Mouse (Mus musculus) myocyte (in vitro differentiated cells): ENCODE measurements around the gene Sele. TPM values are rescaled to one million over a fixed set of nuclear protein-coding genes. Genes with fewer than 3 reads are reported as not detected.

Experiments used
- H3K27me3 ChIP-seq: one replicate; pipeline ENCODE4 v1.6.1; 2011; ENCODE audit not compliant: control insufficient read depth, insufficient read depth, insufficient read length
- H3K36me3 ChIP-seq: one replicate; pipeline ENCODE4 v1.6.1; 2011; ENCODE audit not compliant: control insufficient read depth, insufficient read depth
- H3K4me2 ChIP-seq: one replicate; pipeline ENCODE4 v1.6.1; 2011; ENCODE audit warnings: low read depth, control low read depth
- H3K4me3 ChIP-seq: one replicate; pipeline ENCODE4 v1.5.1; 2011; ENCODE audit warnings: mild to moderate bottlenecking, control low read depth, moderate library complexity
- H3K79me2 ChIP-seq: one replicate; pipeline ENCODE4 v1.6.1; 2011; ENCODE audit not compliant: control insufficient read depth, insufficient read depth
- H3ac ChIP-seq: one replicate; pipeline ENCODE4 v1.6.1; 2011; ENCODE audit not compliant: control insufficient read depth, insufficient read length
- CEBPB ChIP-seq: IDR thresholded peaks from 2 replicates; pipeline ENCODE4 v1.6.1; 2011; ENCODE audit warnings: mild to moderate bottlenecking, moderate library complexity; ENCODE audit not compliant: poor library complexity, insufficient read depth, severe bottlenecking
- E2F4 ChIP-seq: IDR thresholded peaks from one replicate; pipeline ENCODE4 v1.6.1; 2011; ENCODE audit warnings: mild to moderate bottlenecking, control low read depth, moderate library complexity; ENCODE audit not compliant: insufficient read depth
- MAX ChIP-seq: IDR thresholded peaks from one replicate; pipeline ENCODE4 v1.6.1; 2011; ENCODE audit warnings: low read depth, mild to moderate bottlenecking, control low read depth
- MYOD1 ChIP-seq, 3 experiments: IDR thresholded peaks; one replicate each; pipeline ENCODE4 v1.6.1; 2011; ENCODE audit warnings: control low read depth in 2 of 3, low read depth in 2 of 3, mild to moderate bottlenecking in 2 of 3, moderate library complexity in 1 of 3; ENCODE audit not compliant: insufficient read length in 2 of 3, control insufficient read depth in 1 of 3
- MYOG ChIP-seq, 3 experiments: IDR thresholded peaks; one replicate each; pipeline ENCODE4 v1.6.1; 2011; ENCODE audit warnings: control low read depth in 2 of 3, low read depth in 2 of 3, mild to moderate bottlenecking in 2 of 3; ENCODE audit not compliant: insufficient read length in 2 of 3, control insufficient read depth in 1 of 3, insufficient read depth in 1 of 3
- POLR2A ChIP-seq: IDR thresholded peaks from one replicate; pipeline ENCODE4 v1.6.1; 2011; ENCODE audit warnings: low read depth, mild to moderate bottlenecking, control low read depth, moderate library complexity; ENCODE audit not compliant: insufficient read length
- POLR2AphosphoS2 ChIP-seq: IDR thresholded peaks from one replicate; pipeline ENCODE4 v1.6.1; 2011; ENCODE audit warnings: low read depth, control low read depth; ENCODE audit not compliant: insufficient read length
- REST ChIP-seq: IDR thresholded peaks from one replicate; pipeline ENCODE4 v1.6.1; 2011; ENCODE audit warnings: mild to moderate bottlenecking, control low read depth, moderate library complexity; ENCODE audit not compliant: insufficient read depth, insufficient read length
- SRF ChIP-seq: IDR thresholded peaks from one replicate; pipeline ENCODE4 v1.6.1; 2011; ENCODE audit warnings: low read depth; ENCODE audit not compliant: control insufficient read depth, insufficient read length
- TCF12 ChIP-seq: IDR thresholded peaks from one replicate; pipeline ENCODE4 v1.6.1; 2011; ENCODE audit warnings: mild to moderate bottlenecking, control low read depth; ENCODE audit not compliant: poor library complexity, insufficient read depth, severe bottlenecking
- TCF3 ChIP-seq: IDR thresholded peaks from one replicate; pipeline ENCODE4 v1.6.1; 2011; ENCODE audit warnings: low read depth, control low read depth; ENCODE audit not compliant: insufficient read length
- USF1 ChIP-seq: IDR thresholded peaks from one replicate; pipeline ENCODE4 v1.6.1; 2011; ENCODE audit warnings: low read depth, mild to moderate bottlenecking, control low read depth, moderate library complexity
- polyA plus RNA-seq: library from polyadenylated mRNA; unstranded; fragments of >200 nt; fragmentation: generic; extraction: Trizol; gene quantifications from one replicate; pipeline ENCODE4 v1.2.1, GENCODE M21; 2012; ENCODE audit warnings: missing spikeins

Gene Sele
- polyA plus RNA-seq, 1 experiment: not detected

- no peak overlapping the region for H3K4me2 ChIP-seq
- no peaks in the 10 kb centered on the region for H3K27me3 ChIP-seq
- TF ChIP-seq USF1 (no peak), POLR2A (no peak), E2F4 (no peak), POLR2AphosphoS2 (no peak), MYOD1 (IDR thresholded peaks at IDR 0.05; ENCODE audit: control insufficient read depth in 1 of 3, insufficient read length in 2 of 3, low read depth in 2 of 3) (no peak)
- H3ac ChIP-seq: no peak overlapping the region
- H3K36me3 ChIP-seq: no peaks in the 10 kb centered on the region
- no peaks in the 10 kb centered on the region for H3K79me2 ChIP-seq
- no peak overlapping the region for H3K4me3 ChIP-seq
Measured at GRCm38 (mm10) chr1:164027416-164027815, 20.6 kb upstream of the Sele start.

- H3K36me3 ChIP-seq: no peaks in the 10 kb centered on the region
- H3K27me3 ChIP-seq: no peaks in the 10 kb centered on the region
- H3ac ChIP-seq: no peak overlapping the region
- H3K79me2 ChIP-seq: no peaks in the 10 kb centered on the region
- H3K4me2 ChIP-seq: no peak overlapping the region
- TF ChIP-seq E2F4 (no peak), MYOD1 (IDR thresholded peaks at IDR 0.05; ENCODE audit: control insufficient read depth in 1 of 3, insufficient read length in 2 of 3, low read depth in 2 of 3) (no peak), MAX (no peak)
- H3K4me3 ChIP-seq: no peak overlapping the region
Measured at GRCm38 (mm10) chr1:164040385-164041135, 7.5 kb upstream of the Sele start.

GRCm38 (mm10) chr1:164043549-164043948, 4.5 kb upstream of the Sele start:
- Histone ChIP-seq H3K27me3 (no peaks in the 10 kb centered on the region), H3K4me3 (no peak overlapping the region), H3ac (no peak overlapping the region), H3K36me3 (no peaks in the 10 kb centered on the region), H3K4me2 (no peak overlapping the region), H3K79me2 (no peaks in the 10 kb centered on the region)
- TF ChIP-seq CEBPB: no peak
- TF ChIP-seq TCF3: no peak
- no peak for TF ChIP-seq SRF
- no peak for TF ChIP-seq REST
- no peak for TF ChIP-seq TCF12
- TF ChIP-seq POLR2AphosphoS2: no peak
- TF ChIP-seq USF1: no peak
- no peak for TF ChIP-seq E2F4
- no peak for TF ChIP-seq MAX
- no peak for TF ChIP-seq POLR2A
- no peak for TF ChIP-seq MYOD1 (IDR thresholded peaks at IDR 0.05; ENCODE audit: control insufficient read depth in 1 of 3, insufficient read length in 2 of 3, low read depth in 2 of 3)
- no peak for TF ChIP-seq MYOG (IDR thresholded peaks at IDR 0.05; ENCODE audit: control insufficient read depth in 1 of 3, insufficient read depth in 1 of 3, insufficient read length in 2 of 3, low read depth in 2 of 3)

- no peak overlapping the region for H3K4me3 ChIP-seq
- H3K79me2 ChIP-seq: no peaks in the 10 kb centered on the region
- TF ChIP-seq MYOD1 (IDR thresholded peaks at IDR 0.05; ENCODE audit: control insufficient read depth in 1 of 3, insufficient read length in 2 of 3, low read depth in 2 of 3): no peak
- no peak for TF ChIP-seq E2F4
- no peak for TF ChIP-seq CEBPB
- no peak for TF ChIP-seq SRF
- TF ChIP-seq USF1: no peak
- TF ChIP-seq TCF3: no peak
- no peak for TF ChIP-seq POLR2AphosphoS2
- TF ChIP-seq TCF12: no peak
- no peak for TF ChIP-seq MAX
- no peak for TF ChIP-seq POLR2A
- no peak for TF ChIP-seq MYOG (IDR thresholded peaks at IDR 0.05; ENCODE audit: control insufficient read depth in 1 of 3, insufficient read depth in 1 of 3, insufficient read length in 2 of 3, low read depth in 2 of 3)
- no peak for TF ChIP-seq REST
- H3K27me3 ChIP-seq: no peaks in the 10 kb centered on the region
- no peak overlapping the region for H3K4me2 ChIP-seq
- no peaks in the 10 kb centered on the region for H3K36me3 ChIP-seq
- H3ac ChIP-seq: no peak overlapping the region
Measured at GRCm38 (mm10) chr1:164053561-164053960, 5.5 kb downstream of the Sele start.

GRCm38 (mm10) chr1:164054800-164055199, 6.8 kb downstream of the Sele start:
- Histone ChIP-seq H3K36me3 (no peaks in the 10 kb centered on the region), H3ac (no peak overlapping the region), H3K79me2 (no peaks in the 10 kb centered on the region), H3K4me2 (no peak overlapping the region), H3K27me3 (no peaks in the 10 kb centered on the region), H3K4me3 (no peak overlapping the region)
- TF ChIP-seq REST (no peak), USF1 (no peak), CEBPB (no peak), POLR2A (no peak), POLR2AphosphoS2 (no peak), MYOG (IDR thresholded peaks at IDR 0.05; ENCODE audit: control insufficient read depth in 1 of 3, insufficient read depth in 1 of 3, insufficient read length in 2 of 3, low read depth in 2 of 3) (no peak), E2F4 (no peak), SRF (no peak), MYOD1 (IDR thresholded peaks at IDR 0.05; ENCODE audit: control insufficient read depth in 1 of 3, insufficient read length in 2 of 3, low read depth in 2 of 3) (no peak), MAX (no peak), TCF12 (no peak), TCF3 (no peak)
